Mouse (Mus musculus): Measurements from ENCODE around the gene Kcnj11. TPM values are rescaled to one million over a fixed set of nuclear protein-coding genes. Genes with fewer than 3 reads are reported as not detected.

The Kcnj11 gene
- total and polyA plus RNA-seq, 3 experiments, result not detected

DNA sequence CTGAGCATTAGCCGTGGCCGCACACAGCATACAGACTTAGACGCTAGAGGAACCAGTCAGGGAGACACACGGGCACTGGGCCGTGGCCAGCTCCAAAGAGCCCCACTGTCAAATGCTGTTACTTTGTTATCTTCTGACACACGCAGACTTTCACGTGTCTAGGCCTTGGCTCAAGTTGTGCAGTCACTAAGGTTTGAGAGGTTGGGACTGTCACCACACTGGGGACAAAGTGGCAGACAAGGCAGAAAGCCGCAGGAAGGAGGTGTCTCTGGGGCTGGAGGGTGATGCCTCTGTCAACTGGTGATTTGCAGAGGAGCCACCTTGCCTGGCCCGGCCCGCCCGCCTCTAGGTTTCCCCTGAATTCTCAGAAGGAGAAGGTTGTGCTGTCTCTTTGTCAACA is 24.8 kb upstream of the Kcnj11 start:
- no peak overlapping the region for H3K27ac ChIP-seq (ENCODE audit: control insufficient read depth, low read depth, low read length)
- H3K4me3 ChIP-seq (ENCODE audit: control insufficient read depth in 1 of 2, insufficient read depth in 1 of 2, low read depth in 2 of 2, low read length in 2 of 2), result no peak overlapping the region
- no peaks in the 10 kb centered on the region for H3K36me3 ChIP-seq (ENCODE audit: control insufficient read depth in 1 of 2, insufficient read depth in 2 of 2, low read length in 2 of 2)
- no peaks in the 10 kb centered on the region for H3K4me1 ChIP-seq (ENCODE audit: control insufficient read depth in 1 of 2, insufficient read depth in 2 of 2, low read length in 2 of 2)
- no peak for TF ChIP-seq CTCF (IDR thresholded peaks at IDR 0.05 in 2 of 3, conservative IDR thresholded peaks at IDR 0.05 in 1 of 3; ENCODE audit: control insufficient read depth in 1 of 3, insufficient read depth in 1 of 3, low read depth in 2 of 3, low read length in 3 of 3, poor library complexity in 1 of 3, severe bottlenecking in 1 of 3)
- TF ChIP-seq JUND (IDR thresholded peaks at IDR 0.05; ENCODE audit: low read depth, low read length), result no peak
- TF ChIP-seq ZC3H11A (IDR thresholded peaks at IDR 0.05; ENCODE audit: low read depth, low read length), result no peak
- no peak for TF ChIP-seq ZNF384 (IDR thresholded peaks at IDR 0.05; ENCODE audit: low read depth, low read length)
- H3K79me2 ChIP-seq (ENCODE audit: control insufficient read depth, insufficient read depth, low read length, poor library complexity), result no peaks in the 10 kb centered on the region
- no peaks in the 10 kb centered on the region for H3K9me3 ChIP-seq (replicated peaks; ENCODE audit: insufficient read depth, low read length)
- no peak for DNase-seq (ENCODE audit: low read depth, low spot score)
- H3K27me3 ChIP-seq (ENCODE audit: control insufficient read depth in 1 of 2, insufficient read depth in 2 of 2, low read length in 2 of 2), result no peaks in the 10 kb centered on the region; a peak in 1 of 4 replicates
- no peak overlapping the region for H3K9ac ChIP-seq (ENCODE audit: control insufficient read depth, low read depth, low read length, poor library complexity, severe bottlenecking)

DNA sequence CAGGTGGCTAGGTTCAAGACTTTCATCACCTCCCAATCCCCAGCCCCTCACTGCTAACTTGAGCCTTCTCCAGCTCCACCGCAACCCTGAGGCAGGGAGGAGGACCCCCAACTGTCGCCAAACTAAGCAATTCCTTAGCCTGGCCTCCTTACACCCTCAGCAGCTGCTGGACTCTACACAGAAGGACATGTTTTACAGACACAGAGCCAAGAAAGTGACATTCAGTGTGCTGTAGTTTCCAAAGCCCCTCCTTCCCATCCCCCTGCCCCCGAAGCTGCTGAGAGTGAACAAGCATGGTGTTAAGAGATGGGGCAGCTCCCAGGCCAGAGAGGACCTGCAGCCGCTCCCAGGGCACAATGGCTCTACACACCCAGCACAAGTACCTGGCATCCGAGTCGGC is 23.9 kb upstream of the Kcnj11 start:
- DNase-seq (ENCODE audit: low read depth, low spot score), result no peak
- no peaks in the 10 kb centered on the region for H3K4me1 ChIP-seq (ENCODE audit: control insufficient read depth in 1 of 2, insufficient read depth in 2 of 2, low read length in 2 of 2)
- TF ChIP-seq MAZ (IDR thresholded peaks at IDR 0.05; ENCODE audit: low read depth, low read length) (no peak), ZC3H11A (IDR thresholded peaks at IDR 0.05; ENCODE audit: low read depth, low read length) (no peak), RAD21 (IDR thresholded peaks at IDR 0.05; ENCODE audit: low read depth, low read length) (no peak)
- no peaks in the 10 kb centered on the region for H3K9me3 ChIP-seq (replicated peaks; ENCODE audit: insufficient read depth, low read length)
- no peak overlapping the region for H3K4me3 ChIP-seq (ENCODE audit: control insufficient read depth in 1 of 2, insufficient read depth in 1 of 2, low read depth in 2 of 2, low read length in 2 of 2)
- no peaks in the 10 kb centered on the region for H3K79me2 ChIP-seq (ENCODE audit: control insufficient read depth, insufficient read depth, low read length, poor library complexity)
- H3K27me3 ChIP-seq (ENCODE audit: control insufficient read depth in 1 of 2, insufficient read depth in 2 of 2, low read length in 2 of 2), result no peaks in the 10 kb centered on the region
- no peaks in the 10 kb centered on the region for H3K36me3 ChIP-seq (ENCODE audit: control insufficient read depth in 1 of 2, insufficient read depth in 2 of 2, low read length in 2 of 2)
- no peak overlapping the region for H3K9ac ChIP-seq (ENCODE audit: control insufficient read depth, low read depth, low read length, poor library complexity, severe bottlenecking)
- no peak overlapping the region for H3K27ac ChIP-seq (ENCODE audit: control insufficient read depth, low read depth, low read length)

DNA sequence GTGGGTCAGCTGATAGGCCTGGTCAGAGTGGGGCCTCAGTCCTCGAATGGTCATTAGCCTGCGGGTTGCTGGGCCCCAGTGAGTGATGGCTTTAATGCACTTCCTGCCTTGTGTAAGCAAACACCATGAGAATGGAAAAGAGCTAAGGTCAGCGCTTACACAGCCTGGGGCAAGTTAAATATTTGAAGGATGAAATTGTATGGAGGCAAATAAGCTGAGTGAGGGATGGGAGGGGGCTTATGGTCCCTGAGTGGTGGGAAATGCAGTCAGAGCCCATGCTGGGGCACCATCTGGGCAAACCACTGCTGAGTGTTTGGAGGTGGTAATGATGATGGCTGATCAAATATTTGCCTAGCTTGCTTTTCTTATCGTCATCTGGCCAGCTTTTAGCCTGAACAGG is 22.4 kb upstream of the Kcnj11 start:
- no peaks in the 10 kb centered on the region for H3K27me3 ChIP-seq (ENCODE audit: control insufficient read depth in 1 of 2, insufficient read depth in 2 of 2, low read length in 2 of 2)
- no peak overlapping the region for H3K9ac ChIP-seq (ENCODE audit: control insufficient read depth, low read depth, low read length, poor library complexity, severe bottlenecking)
- TF ChIP-seq E2F4 (IDR thresholded peaks at IDR 0.05; ENCODE audit: borderline replicate concordance, low read depth, low read length) (no peak), GABPA (IDR thresholded peaks at IDR 0.05; ENCODE audit: low read depth, low read length) (no peak), RCOR1 (IDR thresholded peaks at IDR 0.05; ENCODE audit: low read depth, low read length) (no peak), MAFK (IDR thresholded peaks at IDR 0.05; ENCODE audit: borderline replicate concordance, low read depth, low read length) (no peak), MAX (IDR thresholded peaks at IDR 0.05; ENCODE audit: low read length) (no peak), CHD1 (IDR thresholded peaks at IDR 0.05; ENCODE audit: low read depth, low read length) (no peak), POLR2A (IDR thresholded peaks at IDR 0.05; ENCODE audit: control insufficient read depth in 1 of 2, insufficient read depth in 1 of 2, low read depth in 1 of 2, low read length in 2 of 2, poor library complexity in 1 of 2) (no peak), CTCF (IDR thresholded peaks at IDR 0.05 in 2 of 3, conservative IDR thresholded peaks at IDR 0.05 in 1 of 3; ENCODE audit: control insufficient read depth in 1 of 3, insufficient read depth in 1 of 3, low read depth in 2 of 3, low read length in 3 of 3, poor library complexity in 1 of 3, severe bottlenecking in 1 of 3) (no peak), POLR2AphosphoS2 (IDR thresholded peaks at IDR 0.05; ENCODE audit: low read length) (no peak), HCFC1 (IDR thresholded peaks at IDR 0.05; ENCODE audit: low read depth, low read length) (no peak), JUND (IDR thresholded peaks at IDR 0.05; ENCODE audit: low read depth, low read length) (no peak), TBP (IDR thresholded peaks at IDR 0.05; ENCODE audit: low read depth, low read length) (no peak), USF2 (IDR thresholded peaks at IDR 0.05; ENCODE audit: borderline replicate concordance in 1 of 2, insufficient read depth in 1 of 2, low read depth in 1 of 2, low read length in 2 of 2) (no peak), EP300 (IDR thresholded peaks at IDR 0.05; ENCODE audit: low read depth in 1 of 2, low read length in 2 of 2) (no peak), MAZ (IDR thresholded peaks at IDR 0.05; ENCODE audit: low read depth, low read length) (no peak), RAD21 (IDR thresholded peaks at IDR 0.05; ENCODE audit: low read depth, low read length) (no peak)
- H3K4me1 ChIP-seq (ENCODE audit: control insufficient read depth in 1 of 2, insufficient read depth in 2 of 2, low read length in 2 of 2), result no peaks in the 10 kb centered on the region
- DNase-seq (ENCODE audit: low read depth, low spot score), result no peak
- no peaks in the 10 kb centered on the region for H3K9me3 ChIP-seq (replicated peaks; ENCODE audit: insufficient read depth, low read length)
- no peaks in the 10 kb centered on the region for H3K79me2 ChIP-seq (ENCODE audit: control insufficient read depth, insufficient read depth, low read length, poor library complexity)
- H3K4me3 ChIP-seq (ENCODE audit: control insufficient read depth in 1 of 2, insufficient read depth in 1 of 2, low read depth in 2 of 2, low read length in 2 of 2), result no peak overlapping the region
- H3K27ac ChIP-seq (ENCODE audit: control insufficient read depth, low read depth, low read length), result no peak overlapping the region
- no peaks in the 10 kb centered on the region for H3K36me3 ChIP-seq (ENCODE audit: control insufficient read depth in 1 of 2, insufficient read depth in 2 of 2, low read length in 2 of 2)

Data from MEL (cell line).